Mouse (Mus musculus) heart, postnatal 14 days (tissue): ENCODE data around the gene Trim52. TPM values are rescaled to one million over a fixed set of nuclear protein-coding genes. Genes with fewer than 3 reads are reported as not detected.

Experiments used
- total RNA-seq, 2 experiments: library from RNA; stranded (reverse); gene quantifications; 2 replicates each; pipeline ENCODE4 v1.2.3; 2021

The Trim52 gene
- total RNA-seq, 2 experiments from 2014 or later: not detected

Other genes with a start within 250 kb of the Trim52 start
- gene Spry2, start 209.4 kb upstream of the Trim52 start, total RNA-seq: 10 to 100 TPM; 34.6 to 35.7 TPM